Mouse (Mus musculus) CH12.LX (cell line): ENCODE data around the gene Matn4. TPM values are rescaled to one million over a fixed set of nuclear protein-coding genes. Genes with fewer than 3 reads are reported as not detected.

ENCODE experiments used
- DNase-seq: peaks from one replicate; pipeline ENCODE4 v3.0.0-alpha.2; 2013; ENCODE audit errors: extremely low read depth
- H3K27ac ChIP-seq: 2 replicates; pipeline ENCODE4 v1.5.1; 2012; ENCODE audit warnings: low read depth, mild to moderate bottlenecking, control low read depth, moderate library complexity; ENCODE audit not compliant: insufficient read depth
- H3K27me3 ChIP-seq: replicated peaks from 2 replicates; pipeline ENCODE3; 2012; ENCODE audit warnings: inconsistent platforms
- H3K36me3 ChIP-seq, 2 experiments: replicated peaks in 1 of 2; 2 replicates each; pipeline versions ENCODE3 to v1.6.1; 2012; ENCODE audit warnings: inconsistent platforms in 1 of 2, low read length in 1 of 2, mild to moderate bottlenecking in 1 of 2, mixed read lengths in 1 of 2, moderate library complexity in 1 of 2; ENCODE audit not compliant: control insufficient read depth in 1 of 2, insufficient read depth in 1 of 2
- H3K4me1 ChIP-seq, 2 experiments: 2 replicates each; pipeline ENCODE4 v1.6.1; 2012; ENCODE audit warnings: inconsistent platforms in 1 of 2, moderate library complexity in 1 of 2; ENCODE audit not compliant: insufficient read depth in 2 of 2, control insufficient read depth in 1 of 2
- H3K4me2 ChIP-seq: 2 replicates; pipeline ENCODE4 v1.6.1; 2012; ENCODE audit warnings: low read depth, mild to moderate bottlenecking, control low read depth; ENCODE audit not compliant: poor library complexity, insufficient read depth, severe bottlenecking
- H3K4me3 ChIP-seq, 3 experiments: fragments of 150-350 bp in 1 of 3; sonication (generic) in 1 of 3; replicated peaks in 1 of 3; 2 replicates each; pipeline versions ENCODE3 to v1.5.1; 2011 to 2012; ENCODE audit warnings: low read depth in 2 of 3, low read length in 2 of 3, mild to moderate bottlenecking in 2 of 3, moderate library complexity in 2 of 3, control low read depth in 1 of 3, improper control_type of control experiment in 1 of 3, inconsistent platforms in 1 of 3, mixed read lengths in 1 of 3; ENCODE audit not compliant: poor library complexity in 1 of 3
- H3K79me2 ChIP-seq: replicated peaks from 2 replicates; pipeline ENCODE4 v1.6.1; 2012; ENCODE audit warnings: mild to moderate bottlenecking, moderate library complexity; ENCODE audit not compliant: control insufficient read depth, poor library complexity, insufficient read depth, severe bottlenecking; ENCODE audit errors: extremely low read depth
- H3K9ac ChIP-seq: 2 replicates; pipeline ENCODE4 v1.6.1; 2012; ENCODE audit warnings: low read depth, mild to moderate bottlenecking, control low read depth, moderate library complexity; ENCODE audit not compliant: insufficient read depth
- H3K9me3 ChIP-seq: replicated peaks from 2 replicates; pipeline ENCODE3; 2012; ENCODE audit warnings: low read length, inconsistent platforms, mixed read lengths
- BHLHE40 ChIP-seq: IDR thresholded peaks from 2 replicates; pipeline ENCODE4 v1.6.1; 2011; ENCODE audit warnings: mild to moderate bottlenecking, low read depth, low read length, improper control_type of control experiment
- CHD1 ChIP-seq: IDR thresholded peaks from 2 replicates; pipeline ENCODE4 v1.6.1; 2012; ENCODE audit warnings: low read depth, low read length, improper control_type of control experiment, inconsistent platforms
- CHD2 ChIP-seq: IDR thresholded peaks from 2 replicates; pipeline ENCODE4 v1.6.1; 2011; ENCODE audit warnings: low read length, improper control_type of control experiment
- E2F4 ChIP-seq: IDR thresholded peaks from 2 replicates; pipeline ENCODE4 v1.6.1; 2011; ENCODE audit warnings: low read depth, low read length, improper control_type of control experiment; ENCODE audit not compliant: insufficient replicate concordance
- ELF1 ChIP-seq: IDR thresholded peaks from 2 replicates; pipeline ENCODE4 v1.6.1; 2014; ENCODE audit warnings: low read depth, mild to moderate bottlenecking, inconsistent platforms, low read length, improper control_type of control experiment
- EP300 ChIP-seq: IDR thresholded peaks from 2 replicates; pipeline ENCODE4 v1.6.1; 2011; ENCODE audit warnings: low read length, improper control_type of control experiment
- ETS1 ChIP-seq: conservative IDR thresholded peaks from 2 replicates; pipeline ENCODE4 v1.6.1; 2012; ENCODE audit warnings: low read depth, mild to moderate bottlenecking, inconsistent platforms, low read length, improper control_type of control experiment, moderate library complexity
- HCFC1 ChIP-seq: IDR thresholded peaks from 2 replicates; pipeline ENCODE4 v1.6.1; 2012; ENCODE audit warnings: low read depth, mild to moderate bottlenecking, inconsistent platforms, low read length, improper control_type of control experiment
- IRF4 ChIP-seq: IDR thresholded peaks from 2 replicates; pipeline ENCODE4 v1.6.1; 2014; ENCODE audit warnings: low read depth, mild to moderate bottlenecking, inconsistent platforms, low read length, improper control_type of control experiment
- JUN ChIP-seq: IDR thresholded peaks from 2 replicates; pipeline ENCODE4 v1.6.1; 2011; ENCODE audit warnings: low read depth, mild to moderate bottlenecking, low read length, improper control_type of control experiment, moderate library complexity; ENCODE audit not compliant: insufficient read depth
- MAFK ChIP-seq: IDR thresholded peaks from 2 replicates; pipeline ENCODE4 v1.6.1; 2011; ENCODE audit warnings: low read length, improper control_type of control experiment; ENCODE audit not compliant: insufficient replicate concordance
- MAX ChIP-seq: IDR thresholded peaks from 2 replicates; pipeline ENCODE4 v1.6.1; 2011; ENCODE audit warnings: low read length, improper control_type of control experiment
- MAZ ChIP-seq: IDR thresholded peaks from 2 replicates; pipeline ENCODE4 v1.6.1; 2012; ENCODE audit warnings: low read depth, mild to moderate bottlenecking, inconsistent platforms, low read length, improper control_type of control experiment, moderate library complexity
- MEF2A ChIP-seq: IDR thresholded peaks from 2 replicates; pipeline ENCODE4 v1.6.1; 2014; ENCODE audit warnings: low read depth, mild to moderate bottlenecking, inconsistent platforms, low read length, improper control_type of control experiment, borderline replicate concordance
- MXI1 ChIP-seq: IDR thresholded peaks from 2 replicates; pipeline ENCODE4 v1.6.1; 2011; ENCODE audit warnings: mild to moderate bottlenecking, low read depth, low read length, improper control_type of control experiment
- NELFE ChIP-seq: IDR thresholded peaks from 2 replicates; pipeline ENCODE4 v1.6.1; 2011; ENCODE audit warnings: low read depth, low read length, improper control_type of control experiment
- RCOR1 ChIP-seq: conservative IDR thresholded peaks from 2 replicates; pipeline ENCODE4 v1.6.1; 2012; ENCODE audit warnings: low read depth, mild to moderate bottlenecking, inconsistent platforms, low read length, improper control_type of control experiment
- SMC3 ChIP-seq: IDR thresholded peaks from 2 replicates; pipeline ENCODE4 v1.6.1; 2011; ENCODE audit warnings: low read depth, low read length, improper control_type of control experiment
- TBP ChIP-seq: conservative IDR thresholded peaks from 2 replicates; pipeline ENCODE4 v1.6.1; 2011; ENCODE audit warnings: low read depth, low read length, improper control_type of control experiment
- TCF12 ChIP-seq: IDR thresholded peaks from 2 replicates; pipeline ENCODE4 v1.6.1; 2014; ENCODE audit warnings: low read depth, mild to moderate bottlenecking, inconsistent platforms, low read length, improper control_type of control experiment
- ZC3H11A ChIP-seq: IDR thresholded peaks from 2 replicates; pipeline ENCODE4 v1.6.1; 2012; ENCODE audit warnings: low read depth, mild to moderate bottlenecking, inconsistent platforms, low read length, improper control_type of control experiment
- ZKSCAN1 ChIP-seq: IDR thresholded peaks from 2 replicates; pipeline ENCODE4 v1.6.1; 2012; ENCODE audit warnings: low read depth, inconsistent platforms, low read length, improper control_type of control experiment, borderline replicate concordance
- dilution Hi-C: fragments of 300-500 bp; cut with MboI; formaldehyde crosslinking; loops from 2 replicates; pipeline ENCODE4 v1.14.3; 2020; ENCODE audit warnings: low sequenced_read_pairs; ENCODE audit not compliant: extremely low pct_unique_long_range_greater_than_20kb, extremely low pct_ligation_motif_present
- in situ Hi-C: fragments of 300-500 bp; cut with MboI; formaldehyde crosslinking; loops from 3 replicates; pipeline ENCODE4 v1.14.3; 2019; ENCODE audit warnings: low sequenced_read_pairs, low pct_ligation_motif_present, low pct_unique_long_range_greater_than_20kb, mixed read lengths
- polyA plus RNA-seq: library from polyadenylated mRNA; unstranded; fragments of >175 nt; gene quantifications from 2 replicates; pipeline ENCODE4 v1.2.1, GENCODE M21; 2012; ENCODE audit warnings: low read depth; ENCODE audit not compliant: insufficient read length
- total RNA-seq, 2 experiments: library from RNA; depleted of rRNA; stranded (reverse); fragments of 300-350 nt in 1 of 2; fragments of >200 nt in 1 of 2; gene quantifications; 2 replicates each; pipeline ENCODE4 v1.2.3; 2012 to 2014

Gene Matn4
- total and polyA plus RNA-seq, 3 experiments: not detected

DNA sequence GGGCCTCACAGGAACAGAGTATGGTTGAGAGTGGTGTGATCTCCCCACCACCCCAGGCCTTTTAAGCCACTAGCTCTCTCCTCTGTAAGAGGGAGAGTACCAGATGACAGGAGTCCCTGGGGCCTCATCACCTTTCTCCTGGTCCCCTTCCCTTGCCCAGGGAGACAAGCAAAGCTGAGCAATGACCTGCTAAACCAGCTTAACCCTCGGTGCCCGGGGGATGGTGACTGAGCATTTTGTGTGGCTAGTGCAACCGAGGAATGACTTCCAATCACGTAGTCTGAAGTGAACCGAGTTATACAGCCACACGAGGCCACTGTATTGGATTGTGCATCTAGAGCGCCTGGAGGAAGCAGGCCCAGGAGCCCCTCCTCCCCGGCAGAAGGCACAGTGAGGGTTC, 19.4 kb upstream of the Matn4 start:
- Histone ChIP-seq H3K4me2 (no peak overlapping the region), H3K36me3 (peaks cover 44 to 57% of the 10 kb centered on the region in 2 experiments), H3K4me1 (peaks cover 14 to 40% of the 10 kb centered on the region in 2 experiments), H3K79me2 (no peaks in the 10 kb centered on the region), H3K9ac (no peak overlapping the region), H3K27ac (no peak overlapping the region), H3K9me3 (peaks cover 5% of the 10 kb centered on the region), H3K4me3 (no peak overlapping the region), H3K27me3 (no peaks in the 10 kb centered on the region)
- no peak for DNase-seq
- dilution Hi-C loops: no loop called here
- in situ Hi-C loops: loop anchor here (5.0 to 25.0 kb wide), 2 partner anchors 33 to 313 kb away; partner anchors contain the start of genes Dnttip1, Sys1 and Wfdc3
- TF ChIP-seq ZC3H11A (no peak), MAX (no peak), BHLHE40 (no peak), E2F4 (no peak), RCOR1 (no peak), NELFE (no peak), CHD2 (no peak), CHD1 (no peak), MAFK (no peak)

DNA sequence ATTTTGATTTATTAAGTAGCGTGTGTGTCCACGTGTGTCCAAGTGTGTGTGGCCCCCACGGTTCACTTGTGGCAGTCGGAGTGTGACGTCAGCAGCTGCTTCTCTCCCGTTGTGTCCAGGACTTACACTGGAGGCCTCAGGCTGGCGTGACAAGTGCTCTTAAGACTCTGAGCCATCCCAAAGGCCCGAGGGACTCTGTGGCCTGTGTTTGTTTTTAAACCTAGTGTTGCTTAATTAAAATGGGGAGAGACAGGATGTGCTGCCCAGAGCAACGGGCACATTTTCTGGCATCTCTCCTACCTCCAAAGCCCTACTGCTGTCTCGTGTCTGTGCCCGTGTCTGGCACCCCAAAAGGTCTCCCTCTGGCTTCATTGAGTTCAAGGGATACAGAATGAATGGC, 18.5 kb upstream of the Matn4 start:
- DNase-seq: no peak
- 0 out of 2 replicates have a peak overlapping the region, but pooled peaks have one; percentile 33 for H3K4me2 ChIP-seq
- peaks cover 35 to 47% of the 10 kb centered on the region in 2 experiments for H3K36me3 ChIP-seq
- H3K27ac ChIP-seq: peak overlapping the region; percentile 89
- in situ Hi-C loops: loop anchor here (5.0 to 25.0 kb wide), 2 partner anchors 34 to 314 kb away; partner anchors contain the start of genes Dnttip1, Sys1 and Wfdc3
- TF ChIP-seq BHLHE40 (peak; percentile 2; the same call in 1 of the 2 replicates), CHD1 (no peak)
- H3K79me2 ChIP-seq: no peaks in the 10 kb centered on the region
- peaks cover 5% of the 10 kb centered on the region for H3K9me3 ChIP-seq
- no peaks in the 10 kb centered on the region for H3K27me3 ChIP-seq
- no peak overlapping the region for H3K4me3 ChIP-seq
- no peak overlapping the region for H3K9ac ChIP-seq
- dilution Hi-C loops: no loop called here
- H3K4me1 ChIP-seq: peaks cover 16 to 43% of the 10 kb centered on the region in 2 experiments

DNA sequence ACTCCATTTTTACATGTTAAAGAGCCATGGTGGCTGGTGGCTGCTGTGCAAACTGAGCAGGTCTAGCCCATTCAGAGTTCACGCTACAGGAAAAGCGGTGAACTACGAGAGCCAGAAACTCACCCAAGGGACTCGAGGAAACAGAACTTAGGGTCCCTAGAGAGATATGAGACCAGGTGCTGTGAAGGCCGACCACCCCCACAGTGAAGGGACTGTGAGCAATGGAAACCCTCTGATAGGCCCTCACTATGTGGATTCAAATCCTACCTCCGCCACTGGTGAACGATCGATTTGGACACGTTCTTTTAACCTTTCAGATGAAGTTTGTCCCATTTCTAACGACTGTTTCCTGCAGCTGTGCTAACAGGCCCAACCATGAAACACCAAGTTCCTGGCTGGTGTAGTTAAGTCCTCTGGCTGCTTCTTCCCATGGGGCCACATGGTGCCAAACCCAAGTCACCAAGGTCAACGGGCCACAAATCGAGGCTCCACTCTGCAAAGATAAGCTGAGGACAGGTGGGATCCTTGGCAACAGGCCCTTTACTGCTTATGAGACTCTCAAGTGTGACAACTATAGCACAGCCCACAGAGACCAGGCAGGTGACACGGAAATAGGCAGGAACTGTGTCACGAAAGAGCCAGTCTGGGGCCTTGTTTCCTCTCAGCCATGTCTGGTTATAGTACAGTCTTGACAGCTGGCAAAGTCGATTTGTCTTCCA, 17.9 kb upstream of the Matn4 start:
- dilution Hi-C loops (no loop called here), in situ Hi-C loops (loop anchor here (5.0 to 25.0 kb wide), 2 partner anchors 34 to 314 kb away; partner anchors contain the start of genes Dnttip1, Sys1 and Wfdc3)
- no peak overlapping the region for H3K4me3 ChIP-seq
- peak; percentile 91 for DNase-seq
- no peaks in the 10 kb centered on the region for H3K27me3 ChIP-seq
- H3K9ac ChIP-seq: no peak overlapping the region
- H3K9me3 ChIP-seq: peaks cover 5% of the 10 kb centered on the region
- peaks cover 29 to 41% of the 10 kb centered on the region in 2 experiments for H3K36me3 ChIP-seq
- H3K79me2 ChIP-seq: no peaks in the 10 kb centered on the region
- H3K4me1 ChIP-seq: peaks cover 19 to 49% of the 10 kb centered on the region in 2 experiments
- H3K4me2 ChIP-seq: peak overlapping the region; percentile 34; the same call in 1 of the 2 replicates
- H3K27ac ChIP-seq: peak overlapping the region; percentile 89
- TF ChIP-seq EP300: peak; percentile 82
- no peak for TF ChIP-seq JUN
- TF ChIP-seq MXI1: peak; percentile 41; the same call in 1 of the 2 replicates
- no peak; the same call in 1 of the 2 replicates for TF ChIP-seq MAX
- peak; percentile 73; the same call in 1 of the 2 replicates for TF ChIP-seq MAZ
- peak; percentile 80 for TF ChIP-seq ETS1
- peak; percentile 4; the same call in 1 of the 2 replicates for TF ChIP-seq SMC3
- TF ChIP-seq BHLHE40: peak; percentile 86
- TF ChIP-seq TCF12: peak; percentile 86
- TF ChIP-seq MEF2A: peak; percentile 36; the same call in 1 of the 2 replicates
- TF ChIP-seq E2F4: no peak
- peak; percentile 61; the same call in 1 of the 2 replicates for TF ChIP-seq ELF1
- peak; percentile 71 for TF ChIP-seq IRF4
- TF ChIP-seq ZKSCAN1: no peak
- TF ChIP-seq MAFK: 0 out of 2 replicates have a peak, but pooled peaks have one; percentile 26
- TF ChIP-seq TBP: 0 out of 2 replicates have a peak, but pooled peaks have one; percentile 34
- TF ChIP-seq HCFC1: 0 out of 2 replicates have a peak, but pooled peaks have one; percentile 16
